Mouse (Mus musculus) stomach, postnatal 0 days (tissue): ENCODE measurements around the gene Ankrd44.

ENCODE experiments used
- CTCF ChIP-seq: IDR thresholded peaks from 2 replicates; pipeline ENCODE4 v1.5.1; 2016; ENCODE audit warnings: antibody characterized with exemption, low read depth, mild to moderate bottlenecking, moderate library complexity
- EP300 ChIP-seq: optimal IDR thresholded peaks from 2 replicates; pipeline ENCODE3; 2016; ENCODE audit warnings: antibody characterized with exemption

- TF ChIP-seq EP300 (no peak), CTCF (no peak)
These were observed 196.9 kb downstream of the Ankrd44 start for GRCm38 (mm10) chr1:54729316-54729715.
